Mouse (Mus musculus): ENCODE results near the gene Tk1. TPM values are rescaled to one million over a fixed set of nuclear protein-coding genes. Genes with fewer than 3 reads are reported as not detected.

Gene Tk1
- polyA plus RNA-seq, 1 experiment from 2014 or later, result 97.6 TPM

Other genes starting within 250 kb of the Tk1 start
- gene Tnrc6c, start 171.8 kb downstream of the Tk1 start, polyA plus RNA-seq (2015; fragmentation: Nextera tagmentation; extraction: Ambion mirVana), result 6.0 TPM in 2 replicates
- 2.5 and 3.0 TPM in 2 replicates for gene Tmc8, start 44.0 kb downstream of the Tk1 start, polyA plus RNA-seq (2015; fragmentation: Nextera tagmentation; extraction: Ambion mirVana)
- 22.2 and 26.9 TPM in 2 replicates for gene Tmc6, start 43.9 kb downstream of the Tk1 start, polyA plus RNA-seq (2015; fragmentation: Nextera tagmentation; extraction: Ambion mirVana)
- gene 6030468B19Rik, start 28.4 kb downstream of the Tk1 start, polyA plus RNA-seq (2015; fragmentation: Nextera tagmentation; extraction: Ambion mirVana), result 1.3 and 2.3 TPM in 2 replicates
- gene Gm20708, start 16.4 kb downstream of the Tk1 start, polyA plus RNA-seq (2015; fragmentation: Nextera tagmentation; extraction: Ambion mirVana), result 0.78 and 1.3 TPM in 2 replicates
- 74.8 and 75.6 TPM in 2 replicates for gene Syngr2, start 16.4 kb downstream of the Tk1 start, polyA plus RNA-seq (2015; fragmentation: Nextera tagmentation; extraction: Ambion mirVana)
- 12.6 and 12.7 TPM in 2 replicates for gene Afmid, start 168 bp downstream of the Tk1 start, polyA plus RNA-seq (2015; fragmentation: Nextera tagmentation; extraction: Ambion mirVana)
- gene Birc5, start 23.2 kb upstream of the Tk1 start, polyA plus RNA-seq (2015; fragmentation: Nextera tagmentation; extraction: Ambion mirVana), result 228 and 260 TPM in 2 replicates
- not detected in 2 replicates for gene Tmem235, start 34.7 kb upstream of the Tk1 start, polyA plus RNA-seq (2015; fragmentation: Nextera tagmentation; extraction: Ambion mirVana)
- 4.6 and 5.4 TPM in 2 replicates for gene Tha1, start 47.4 kb upstream of the Tk1 start, polyA plus RNA-seq (2015; fragmentation: Nextera tagmentation; extraction: Ambion mirVana)
- gene Socs3, start 144.0 kb upstream of the Tk1 start, polyA plus RNA-seq (2015; fragmentation: Nextera tagmentation; extraction: Ambion mirVana), result 4.9 and 8.5 TPM in 2 replicates
- 25.7 and 26.6 TPM in 2 replicates for gene Pgs1, start 160.2 kb upstream of the Tk1 start, polyA plus RNA-seq (2015; fragmentation: Nextera tagmentation; extraction: Ambion mirVana)